ENCODE assay signal across 29 mouse cellular contexts in the genomic region with DNA sequence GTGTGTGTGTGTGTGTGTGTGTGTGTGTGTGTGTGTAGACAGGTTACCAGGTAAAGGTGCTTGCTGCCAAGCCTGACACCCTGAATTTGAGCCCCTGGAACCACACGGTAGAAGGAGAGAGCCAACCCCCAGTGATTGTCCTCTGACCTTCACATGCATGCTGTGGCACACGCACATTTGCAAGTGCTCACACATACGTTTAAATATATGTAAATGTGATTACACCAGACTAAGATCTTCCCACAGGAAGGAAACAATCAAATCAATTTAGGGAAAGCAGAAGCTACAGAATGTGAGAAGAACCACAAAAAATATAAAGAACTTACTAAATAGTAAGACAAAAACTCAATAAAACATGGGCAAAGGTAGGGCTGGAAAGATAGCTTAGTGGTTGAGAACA. TPM values are rescaled to one million over a fixed set of nuclear protein-coding genes. Genes with fewer than 3 reads are reported as not detected.
DNase-seq lines count a peak whose midpoint lies in the region; ATAC-seq and TF ChIP-seq lines count a peak whose summit lies in the region.
"Had no signal": no experiment of that assay in that cellular context is flagged by ENCODE, and none has a peak within 500 bp of the region (broad histone marks: within the 10 kb centered on the region; RNA-seq: fewer than 3 reads in every experiment).

No protein-coding gene starts in this region.

- no peak for TF ChIP-seq CTCF in G1E (IDR thresholded peaks at IDR 0.05; ENCODE audit: low read depth, low read length)
- no peak for TF ChIP-seq CTCF in small intestine, adult 2 months (IDR thresholded peaks at IDR 0.05; ENCODE audit: extremely low read depth, insufficient read length, insufficient replicate concordance, low read depth, low read length)

- TF ChIP-seq POLR2A in small intestine, adult 2 months (IDR thresholded peaks at IDR 0.05; ENCODE audit: low read depth, low read length) = no peak

- H3K27ac ChIP-seq in small intestine, adult 2 months (ENCODE audit: insufficient read depth, low read depth, low read length) = 0 out of 2 replicates have a peak overlapping the region, but pooled peaks have one; percentile 3
- H3K27ac ChIP-seq: embryonic facial prominence, embryonic 12.5 days; embryonic facial prominence, embryonic 15.5 days; heart, embryonic 15.5 days; hindbrain, embryonic 10.5 days; hindbrain, embryonic 13.5 days; intestine, embryonic 15.5 days had no signal

- 56% methylated on average over 3 of the region's 3 CpGs for WGBS in small intestine, adult 2 months

- no peak for ATAC-seq in G1E (ENCODE audit: extremely low read depth, insufficient number of reproducible peaks, low FRiP score, poor library complexity, severe bottlenecking)
- ATAC-seq in granulocyte monocyte progenitor cell, adult 5-6 weeks (replicated peaks; ENCODE audit: poor library complexity, severe bottlenecking) = peak; percentile 86
- ATAC-seq: forebrain, embryonic 14.5 days; hindbrain, embryonic 16.5 days; intestine, embryonic 15.5 days; Patski had no signal

- H3K4me3 ChIP-seq in G1E (ENCODE audit: low read depth, low read length) = peak overlapping the region; percentile 13; the same call in 1 of the 2 replicates
- no peak overlapping the region for H3K4me3 ChIP-seq in small intestine, adult 2 months (ENCODE audit: low read depth, low read length)
- H3K4me3 ChIP-seq: embryonic facial prominence, embryonic 12.5 days; embryonic facial prominence, embryonic 15.5 days; heart, embryonic 12.5 days; heart, embryonic 15.5 days; hindbrain, embryonic 10.5 days; hindbrain, embryonic 13.5 days; intestine, embryonic 15.5 days had no signal

- H3K4me1 ChIP-seq in G1E (ENCODE audit: insufficient read depth, low read depth, low read length) = peaks cover 7% of the 10 kb centered on the region
- peaks cover 2% of the 10 kb centered on the region; the same call in 1 of the 2 replicates for H3K4me1 ChIP-seq in small intestine, adult 2 months (ENCODE audit: control insufficient read depth, insufficient read depth, insufficient read length, low read length)
- H3K4me1 ChIP-seq: embryonic facial prominence, embryonic 12.5 days; embryonic facial prominence, embryonic 15.5 days; heart, embryonic 12.5 days; heart, embryonic 15.5 days; hindbrain, embryonic 10.5 days; hindbrain, embryonic 13.5 days; intestine, embryonic 15.5 days had no signal

- no peaks in the 10 kb centered on the region for H3K36me3 ChIP-seq in G1E (replicated peaks)
- no peaks in the 10 kb centered on the region for H3K36me3 ChIP-seq in small intestine, adult 2 months (ENCODE audit: control insufficient read depth, insufficient read depth, low read length)
- H3K36me3 ChIP-seq: embryonic facial prominence, embryonic 12.5 days; embryonic facial prominence, embryonic 15.5 days; heart, embryonic 12.5 days; heart, embryonic 15.5 days; hindbrain, embryonic 10.5 days; hindbrain, embryonic 13.5 days; intestine, embryonic 15.5 days had no signal

- DNase-seq in 416B (ENCODE audit: low read depth) (peak; percentile 34), G1E (ENCODE audit: low spot score) (no peak)
- no peak for DNase-seq in neural tube, embryonic 10.5 days (ENCODE audit: extremely low spot score, low spot score)
- no peak for DNase-seq in lung, adult 18-20 months
- DNase-seq in left cerebral cortex, adult 9 months (ENCODE audit: low spot score in 2 of 2) = no peak
- DNase-seq: adrenal gland, adult 2 months; adrenal gland, postnatal 14 days; cerebellum, adult 18-20 months; cerebellum, adult 9-10 months; cerebellum, postnatal 14 days; gastrocnemius, postnatal 10 days; gastrocnemius, postnatal 36 days; heart, adult 11 months; heart, postnatal 10 days; heart, postnatal 36 days had no signal

- peaks cover 22% of the 10 kb centered on the region; the same call in 1 of the 2 replicates for H3K27me3 ChIP-seq in G1E (ENCODE audit: insufficient read depth, low read length)
- no peaks in the 10 kb centered on the region for H3K27me3 ChIP-seq in small intestine, adult 2 months (ENCODE audit: control insufficient read depth, insufficient read depth, low read length)
- H3K27me3 ChIP-seq: embryonic facial prominence, embryonic 12.5 days; embryonic facial prominence, embryonic 15.5 days; heart, embryonic 12.5 days; heart, embryonic 15.5 days; hindbrain, embryonic 13.5 days; intestine, embryonic 15.5 days had no signal

- H3K9me3 ChIP-seq in G1E (replicated peaks) = no peaks in the 10 kb centered on the region
- H3K9me3 ChIP-seq: embryonic facial prominence, embryonic 12.5 days; embryonic facial prominence, embryonic 15.5 days; heart, embryonic 15.5 days; hindbrain, embryonic 10.5 days; hindbrain, embryonic 13.5 days; intestine, embryonic 15.5 days had no signal

RNA-seq across cellular contexts. Expression of a gene that starts 5.9 kb away (rescaled TPM):
- total RNA-seq in G1E (2014; fragmentation: Nextera tagmentation) (not detected in 2 replicates), G1E (2017) (0.11 and 0.12 TPM in 2 replicates)
- not detected in 2 replicates for polyA plus RNA-seq in G1E (2012)
- not detected in 2 replicates for total RNA-seq in granulocyte monocyte progenitor cell, adult 5-6 weeks (2014; fragmentation: Nextera tagmentation)
- not detected in 2 replicates for total RNA-seq in granulocyte monocyte progenitor cell, adult 5-6 weeks (2017)
- polyA plus RNA-seq in small intestine, adult 2 months (2012; rRNA removed) = 0.10 and 0.43 TPM in 2 replicates
- total RNA-seq: adrenal gland, adult 2 months; adrenal gland, postnatal 14 days; gastrocnemius, postnatal 10 days; gastrocnemius, postnatal 36 days; heart, postnatal 10 days; heart, postnatal 36 days had no signal
- polyA plus RNA-seq: embryonic facial prominence, embryonic 12.5 days; embryonic facial prominence, embryonic 15.5 days; forebrain, embryonic 11.5 days; forebrain, embryonic 14.5 days; heart, embryonic 12.5 days; hindbrain, embryonic 10.5 days; hindbrain, embryonic 13.5 days; hindbrain, embryonic 16.5 days; Patski had no signal

RNA-seq across cellular contexts. Expression of a gene that starts 15.3 kb away (rescaled TPM):
- total RNA-seq in G1E (2014; fragmentation: Nextera tagmentation) (42.7 and 76.3 TPM in 2 replicates), G1E (2017) (13.7 and 15.3 TPM in 2 replicates)
- polyA plus RNA-seq in G1E (2012) = 116 and 125 TPM in 2 replicates
- total RNA-seq in granulocyte monocyte progenitor cell, adult 5-6 weeks (2014; fragmentation: Nextera tagmentation) = 15.4 and 22.3 TPM in 2 replicates
- total RNA-seq in granulocyte monocyte progenitor cell, adult 5-6 weeks (2017) = 8.9 and 11.0 TPM in 2 replicates
- 22.8 and 33.3 TPM in 2 replicates for polyA plus RNA-seq in small intestine, adult 2 months (2012; rRNA removed)

RNA-seq across cellular contexts. Expression of a gene that starts 15.4 kb away (rescaled TPM):
- total RNA-seq in G1E (2014; fragmentation: Nextera tagmentation) (147 and 164 TPM in 2 replicates), G1E (2017) (130 and 148 TPM in 2 replicates)
- polyA plus RNA-seq in G1E (2012) = 68.4 and 78.1 TPM in 2 replicates
- 87.4 and 136 TPM in 2 replicates for total RNA-seq in granulocyte monocyte progenitor cell, adult 5-6 weeks (2014; fragmentation: Nextera tagmentation)
- total RNA-seq in granulocyte monocyte progenitor cell, adult 5-6 weeks (2017) = 92.2 and 118 TPM in 2 replicates
- 56.8 and 149 TPM in 2 replicates for polyA plus RNA-seq in small intestine, adult 2 months (2012; rRNA removed)

RNA-seq across cellular contexts. Expression of a gene that starts 17.6 kb away (rescaled TPM):
- total RNA-seq in G1E (2014; fragmentation: Nextera tagmentation) = not detected in 2 replicates
- total RNA-seq in G1E (2017) = not detected in 2 replicates
- polyA plus RNA-seq in G1E (2012) = 0.11 and 0.12 TPM in 2 replicates
- total RNA-seq in granulocyte monocyte progenitor cell, adult 5-6 weeks (2014; fragmentation: Nextera tagmentation) = not detected in 2 replicates
- not detected in 2 replicates for total RNA-seq in granulocyte monocyte progenitor cell, adult 5-6 weeks (2017)
- polyA plus RNA-seq in small intestine, adult 2 months (2012; rRNA removed) = 0.98 and 5.4 TPM in 2 replicates
- total RNA-seq: adrenal gland, adult 2 months; adrenal gland, postnatal 14 days; gastrocnemius, adult 18-20 months; gastrocnemius, postnatal 10 days; gastrocnemius, postnatal 36 days; heart, postnatal 10 days; heart, postnatal 36 days had no signal
- polyA plus RNA-seq: embryonic facial prominence, embryonic 12.5 days; forebrain, embryonic 14.5 days; hindbrain, embryonic 13.5 days; hindbrain, embryonic 16.5 days had no signal

RNA-seq across cellular contexts. Expression of a gene that starts 25.0 kb away (rescaled TPM):
- total RNA-seq in G1E (2014; fragmentation: Nextera tagmentation) (100 and 128 TPM in 2 replicates), G1E (2017) (40.5 and 42.5 TPM in 2 replicates)
- 104 and 145 TPM in 2 replicates for polyA plus RNA-seq in G1E (2012)
- 88.1 and 131 TPM in 2 replicates for total RNA-seq in granulocyte monocyte progenitor cell, adult 5-6 weeks (2014; fragmentation: Nextera tagmentation)
- 43.1 and 52.0 TPM in 2 replicates for total RNA-seq in granulocyte monocyte progenitor cell, adult 5-6 weeks (2017)
- 123 and 189 TPM in 2 replicates for polyA plus RNA-seq in small intestine, adult 2 months (2012; rRNA removed)
